Mouse (Mus musculus) right cerebral cortex, postnatal 36 days (tissue): ENCODE measurements around the gene Cdh10.

ENCODE experiments used
- DNase-seq, 2 experiments: peaks; one replicate each; pipeline ENCODE4 v3.0.0; 2022; ENCODE audit warnings: low spot score in 2 of 2, mixed read lengths in 1 of 2

The Cdh10 gene

GRCm38 (mm10) chr15:18975041-18975440 lies 156.3 kb downstream of the Cdh10 start:
- no peak for DNase-seq

- no peak for DNase-seq
Measured at GRCm38 (mm10) chr15:18984891-18985290, 166.1 kb downstream of the Cdh10 start.

GRCm38 (mm10) chr15:18987671-18988070 lies 168.9 kb downstream of the Cdh10 start:
- no peak for DNase-seq

- DNase-seq, result no peak
Measured at GRCm38 (mm10) chr15:18993512-18993911, 174.8 kb downstream of the Cdh10 start.

GRCm38 (mm10) chr15:18994294-18994693 lies 175.5 kb downstream of the Cdh10 start:
- no peak for DNase-seq

GRCm38 (mm10) chr15:19010829-19011228 lies 192.1 kb downstream of the Cdh10 start:
- DNase-seq, result no peak

- DNase-seq, result no peak
Measured at GRCm38 (mm10) chr15:19032983-19033382, 214.2 kb downstream of the Cdh10 start.

- no peak for DNase-seq
Measured at GRCm38 (mm10) chr15:19040077-19040476, 221.3 kb downstream of the Cdh10 start.
